Mouse (Mus musculus) hematopoietic stem cell, adult 5-6 weeks (primary cell): ENCODE results near the gene Fbxo47. TPM values are rescaled to one million over a fixed set of nuclear protein-coding genes. Genes with fewer than 3 reads are reported as not detected.

Experiments
- ATAC-seq, 2 experiments: fragments of 125-278 bp in 1 of 2; replicated peaks in 1 of 2; 2 replicates each; pipeline ENCODE4 v1.8.0; 2016 to 2017; ENCODE audit warnings: inconsistent platforms in 2 of 2, mild to moderate bottlenecking in 2 of 2, moderate number of reproducible peaks in 2 of 2, low read depth in 1 of 2, moderate TSS enrichment in 1 of 2; ENCODE audit not compliant: low FRiP score in 2 of 2, poor library complexity in 2 of 2, severe bottlenecking in 2 of 2, insufficient read depth in 1 of 2, low TSS enrichment in 1 of 2
- total RNA-seq: library from RNA; stranded (forward); fragments of 172-1452, 232-1000 nt; gene quantifications from 2 replicates; pipeline ENCODE4 v1.2.3, GENCODE M21; 2017

The Fbxo47 gene
- total RNA-seq = 0.25 and 2.2 TPM in 2 replicates

- peak; percentile 96 to 98 for ATAC-seq
Measured at GRCm38 (mm10) chr11:97883918-97884600, at the start of gene Fbxo47. TSS of gene Fbxo47 (minus strand) at chr11:97884154.

GRCm38 (mm10) chr11:97933553-97933952 lies 49.6 kb upstream of the Fbxo47 start:
- no peak for ATAC-seq

DNA sequence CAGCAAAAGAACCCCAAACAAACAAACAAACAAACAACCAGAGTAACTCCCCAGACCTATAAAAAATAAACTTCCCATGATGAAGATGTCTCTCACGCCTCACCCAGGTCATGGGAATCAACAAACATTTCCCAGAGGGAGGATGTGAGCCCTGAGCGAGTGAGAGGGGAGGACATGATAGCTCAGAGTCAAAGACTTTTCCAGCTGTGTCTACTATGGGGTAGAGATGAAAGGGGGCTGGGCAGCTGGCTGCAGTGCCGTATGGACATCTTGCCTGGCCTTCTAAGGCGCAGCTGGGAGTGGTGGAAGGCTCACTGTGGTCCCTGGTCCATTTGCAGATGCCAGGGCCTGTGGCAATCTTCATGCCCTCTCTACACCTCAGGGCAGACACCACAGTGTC lies 45.0 kb upstream of the Fbxo47 start:
- no peak for ATAC-seq

DNA sequence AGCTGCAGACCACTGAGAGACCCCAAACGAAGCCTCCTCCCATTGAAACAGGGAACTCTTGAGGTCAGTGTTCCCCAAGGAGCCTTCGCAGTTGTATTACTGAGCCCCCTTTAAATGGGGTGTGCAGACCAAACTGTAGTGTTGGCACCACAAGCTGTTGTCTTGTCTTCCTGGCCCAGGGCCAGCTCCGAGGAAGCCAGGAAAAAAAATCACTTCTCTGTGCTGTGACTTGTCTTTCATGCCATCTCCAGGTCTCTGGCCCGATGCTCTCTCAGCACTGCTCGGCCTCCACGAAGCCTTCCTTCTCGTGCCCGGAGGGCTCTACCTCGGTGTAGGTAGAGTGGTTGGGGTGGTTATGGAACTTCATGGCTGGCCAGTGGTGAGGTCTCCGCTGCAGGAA lies 40.3 kb upstream of the Fbxo47 start:
- no peak for ATAC-seq

- no peak for ATAC-seq
Measured at GRCm38 (mm10) chr11:97923639-97924038, 39.7 kb upstream of the Fbxo47 start.

DNA sequence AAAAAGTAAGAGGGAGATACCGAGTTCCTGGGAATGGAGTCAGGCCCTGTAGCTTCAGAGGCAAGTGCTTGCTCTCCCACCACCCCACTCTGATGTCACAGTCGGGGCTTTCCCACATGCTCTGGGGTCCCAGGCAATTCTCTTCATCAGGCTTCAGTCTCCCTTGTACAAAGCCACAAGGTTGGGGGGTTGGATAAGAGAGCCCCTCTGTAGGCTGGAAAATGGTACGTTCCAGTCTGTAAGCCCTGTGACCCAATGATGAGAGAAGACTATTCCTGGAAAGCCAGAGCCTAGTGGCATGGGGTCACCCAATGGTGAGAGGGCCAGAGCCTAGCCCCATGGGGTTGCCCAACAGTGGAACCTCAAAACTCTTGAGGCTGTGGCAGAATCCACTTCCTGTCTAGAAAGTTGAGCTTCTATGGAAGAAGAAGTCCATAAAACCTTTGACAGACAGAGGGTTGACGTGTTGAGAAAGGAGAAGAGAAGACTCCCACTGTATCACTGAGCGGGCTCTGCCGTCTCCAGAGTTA lies 32.1 kb upstream of the Fbxo47 start:
- ATAC-seq = no peak

- ATAC-seq = no peak
Measured at GRCm38 (mm10) chr11:97915471-97915870, 31.5 kb upstream of the Fbxo47 start.

DNA sequence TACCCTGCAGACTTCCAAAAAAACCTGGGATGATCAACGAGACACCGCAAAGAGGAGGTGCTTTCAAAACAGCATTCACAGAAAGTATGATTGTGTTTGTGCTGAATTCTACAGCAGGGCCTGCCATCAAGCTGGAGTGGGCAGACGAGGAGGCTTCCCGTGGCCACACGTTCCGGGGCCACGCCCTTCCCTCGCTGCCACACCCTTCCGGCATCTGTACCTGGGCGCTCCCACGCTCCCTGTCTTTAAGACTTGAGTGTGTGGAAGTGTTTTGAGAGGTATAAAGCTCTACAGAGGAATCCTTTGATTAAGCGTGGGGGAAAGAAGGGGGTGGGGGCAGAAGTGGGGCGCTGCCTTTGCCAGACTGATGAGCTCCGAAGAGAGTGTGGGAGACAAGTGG lies 29.2 kb upstream of the Fbxo47 start:
- no peak for ATAC-seq

DNA sequence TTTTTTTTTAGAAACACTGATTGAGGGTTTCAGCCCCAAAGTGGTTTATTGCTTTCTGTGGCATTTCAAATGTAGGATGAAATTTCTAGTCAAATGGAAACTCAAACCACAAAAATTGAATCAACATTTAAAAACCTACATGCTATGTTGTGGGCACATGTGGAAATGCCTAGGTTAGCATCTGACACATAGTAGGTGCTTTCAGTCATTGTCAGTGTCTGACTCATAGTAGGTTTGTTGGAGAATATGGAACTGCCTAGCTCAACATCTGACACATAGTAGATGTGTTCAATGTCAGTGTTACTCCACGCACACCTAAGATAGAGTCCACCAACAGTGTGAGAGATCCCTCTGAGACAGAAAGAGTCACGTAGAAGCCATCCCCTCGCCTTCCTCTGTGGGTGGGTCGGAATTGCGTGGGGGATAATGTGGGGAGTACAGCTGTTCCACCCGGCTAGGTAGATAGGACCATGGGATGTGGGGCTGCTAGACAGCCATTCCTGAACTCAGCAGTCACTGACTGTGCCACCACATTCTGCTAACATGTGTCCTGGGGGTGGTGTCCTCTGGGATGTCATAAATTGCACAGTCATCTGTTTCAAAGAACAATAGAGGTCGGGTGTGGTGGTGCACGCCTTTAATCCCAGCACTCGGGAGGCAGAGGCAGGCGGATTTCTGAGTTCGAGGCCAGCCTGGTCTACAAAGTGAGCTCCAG lies 24.8 kb upstream of the Fbxo47 start:
- no peak for ATAC-seq

DNA sequence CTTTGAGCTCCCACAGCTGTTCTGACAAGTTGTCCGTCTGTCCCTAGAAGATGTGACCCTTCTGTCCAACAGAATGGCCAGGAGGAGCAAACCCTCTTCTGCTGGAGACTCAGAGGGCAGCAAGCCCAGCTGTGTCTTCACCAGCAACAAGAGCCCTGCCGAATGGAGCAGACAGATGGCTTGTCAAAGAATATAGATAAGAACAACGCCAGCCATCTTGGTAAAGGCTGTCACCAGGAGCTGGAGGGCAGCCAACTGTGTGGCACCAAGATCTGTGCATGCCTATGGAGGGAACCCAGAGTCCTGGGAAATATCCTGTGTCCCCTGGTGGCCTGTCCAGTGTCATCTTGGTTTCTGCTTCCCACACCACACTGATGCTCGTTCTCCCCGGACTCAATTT lies 24.0 kb upstream of the Fbxo47 start:
- no peak for ATAC-seq

- ATAC-seq = no peak
Measured at GRCm38 (mm10) chr11:97906905-97907304, 23.0 kb upstream of the Fbxo47 start.

- no peak for ATAC-seq
Measured at GRCm38 (mm10) chr11:97905941-97906340, 22.0 kb upstream of the Fbxo47 start.

DNA sequence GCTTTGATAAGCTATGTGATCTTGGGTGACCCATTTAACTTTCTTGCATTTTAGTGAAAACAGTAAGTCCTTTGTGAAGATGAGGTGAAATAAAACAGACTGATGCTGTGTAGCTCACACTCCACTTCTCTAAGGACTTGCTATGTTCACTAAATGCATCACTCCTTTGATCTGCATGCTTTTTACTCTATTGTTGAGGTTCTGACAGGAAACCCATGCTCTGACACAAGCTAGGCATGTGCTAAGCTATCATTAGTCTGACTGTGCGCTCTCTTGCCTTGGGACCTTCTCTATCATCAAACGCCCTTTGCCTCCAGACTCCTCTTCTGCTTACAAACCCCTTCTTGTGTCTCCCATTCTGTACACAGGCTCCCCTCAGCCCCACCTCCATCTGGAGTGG lies 21.6 kb upstream of the Fbxo47 start:
- no peak for ATAC-seq

DNA sequence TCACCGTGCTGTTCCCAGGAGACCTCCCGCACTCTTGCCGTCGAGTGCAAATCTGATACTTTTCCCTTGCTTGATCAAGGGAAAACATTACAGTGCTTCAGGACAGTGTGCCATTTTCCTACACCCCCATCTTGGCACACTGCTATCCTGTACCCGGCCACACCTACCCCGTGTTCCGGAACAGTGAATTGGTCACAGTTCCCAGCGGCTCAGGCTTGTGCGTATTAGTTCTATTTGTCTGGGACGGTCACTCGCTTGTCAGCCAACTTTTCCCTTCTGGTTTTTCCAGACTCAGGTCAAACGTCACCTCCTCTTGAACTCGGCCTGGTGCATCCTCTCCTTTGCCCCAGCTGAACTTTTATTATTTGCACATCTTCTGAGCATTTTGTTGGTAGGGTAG lies 20.8 kb upstream of the Fbxo47 start:
- no peak for ATAC-seq

GRCm38 (mm10) chr11:97901806-97902205 lies 17.9 kb upstream of the Fbxo47 start:
- ATAC-seq = no peak

GRCm38 (mm10) chr11:97899822-97900221 lies 15.9 kb upstream of the Fbxo47 start:
- ATAC-seq = peak; percentile 78 to 89

- ATAC-seq = no peak
Measured at GRCm38 (mm10) chr11:97897568-97898185, 13.7 kb upstream of the Fbxo47 start.

DNA sequence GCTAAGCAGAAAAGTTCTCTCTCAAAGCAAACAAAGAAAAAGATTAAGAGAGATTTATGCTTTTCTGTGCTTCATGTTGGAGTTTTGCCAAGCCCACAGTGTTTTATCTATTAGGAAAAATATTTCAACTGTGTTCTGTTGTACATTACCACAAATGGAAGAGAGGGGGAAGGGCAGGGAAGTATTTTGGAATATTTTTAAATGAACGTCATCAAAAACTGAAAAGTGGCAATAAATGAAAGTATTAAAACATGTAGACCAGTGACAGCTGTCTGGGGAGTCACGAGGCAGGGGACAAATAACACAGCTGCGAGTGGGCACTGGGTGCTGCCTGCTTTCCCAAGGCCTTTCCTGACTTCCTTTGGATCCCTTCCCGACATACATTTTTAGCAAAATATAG lies 12.7 kb upstream of the Fbxo47 start:
- no peak for ATAC-seq
